Mouse (Mus musculus) C2C12 (cell line): Measurements from ENCODE around the gene Arf3.

Source experiments
- CTCF ChIP-seq: IDR thresholded peaks from one replicate; pipeline ENCODE4 v1.5.1; 2011; ENCODE audit not compliant: control insufficient read depth, insufficient read depth, insufficient read length
- MAX ChIP-seq: IDR thresholded peaks from one replicate; pipeline ENCODE4 v1.6.1; 2011; ENCODE audit warnings: mild to moderate bottlenecking, control low read depth

- TF ChIP-seq CTCF: no peak
- no peak for TF ChIP-seq MAX
These were observed 11.1 kb upstream of the Arf3 start for GRCm38 (mm10) chr15:98774096-98774495.
